Mouse (Mus musculus): Measurements from ENCODE around the gene Cenpf. TPM values are rescaled to one million over a fixed set of nuclear protein-coding genes. Genes with fewer than 3 reads are reported as not detected.

Gene Cenpf
- polyA plus RNA-seq, 1 experiment from 2014 or later, result 49.8 TPM

- no peak overlapping the region for H3K27ac ChIP-seq (ENCODE audit: low read length)
- no peak overlapping the region for H3K9ac ChIP-seq (ENCODE audit: low read depth, low read length)
- H3K4me1 ChIP-seq (ENCODE audit: control insufficient read depth, low read depth, low read length), result no peaks in the 10 kb centered on the region
- no peak for ATAC-seq (ENCODE audit: low read depth)
- H3K4me2 ChIP-seq (ENCODE audit: low read depth, low read length), result no peak overlapping the region
- no peaks in the 10 kb centered on the region for H3K36me3 ChIP-seq (ENCODE audit: control insufficient read depth, insufficient read depth)
- 46% methylated on average over 5 of the region's 5 CpGs for WGBS (ENCODE audit: insufficient replicate concordance)
- no peaks in the 10 kb centered on the region for H3K27me3 ChIP-seq (ENCODE audit: control insufficient read depth, insufficient read depth, low read depth, low read length)
- no peaks in the 10 kb centered on the region for H3K9me3 ChIP-seq (replicated peaks; ENCODE audit: control insufficient read depth, low read length)
- no peak overlapping the region for H3K4me3 ChIP-seq (ENCODE audit: low read depth, low read length)
Observed at GRCm38 (mm10) chr1:189718600-189718999, 30.7 kb upstream of the Cenpf start.

DNA sequence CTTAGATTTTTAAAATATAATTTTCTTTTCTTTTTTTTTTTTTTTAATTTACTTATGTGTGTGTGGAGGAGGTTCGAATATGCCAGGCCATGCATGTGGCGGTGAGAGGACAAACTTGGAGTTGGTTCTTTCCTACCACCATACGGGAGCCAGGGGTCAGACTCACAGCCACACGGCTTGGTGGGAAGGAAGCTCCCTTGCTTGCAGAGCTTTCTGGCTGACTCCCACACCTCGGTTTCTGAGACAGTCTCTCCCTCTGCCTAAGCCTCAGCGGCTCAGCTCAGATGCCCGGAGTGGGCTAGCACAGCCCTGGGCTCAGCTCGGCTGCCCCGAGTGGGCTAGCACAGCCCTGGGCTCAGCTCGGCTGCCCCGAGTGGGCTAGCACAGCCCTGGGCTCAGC is 29.7 kb upstream of the Cenpf start:
- 76% methylated on average over 9 of the region's 11 CpGs for WGBS (ENCODE audit: insufficient replicate concordance)
- H3K4me1 ChIP-seq (ENCODE audit: control insufficient read depth, low read depth, low read length), result no peaks in the 10 kb centered on the region
- no peak overlapping the region for H3K9ac ChIP-seq (ENCODE audit: low read depth, low read length)
- no peaks in the 10 kb centered on the region for H3K9me3 ChIP-seq (replicated peaks; ENCODE audit: control insufficient read depth, low read length)
- ATAC-seq (ENCODE audit: low read depth), result no peak
- no peaks in the 10 kb centered on the region for H3K27me3 ChIP-seq (ENCODE audit: control insufficient read depth, insufficient read depth, low read depth, low read length)
- no peak overlapping the region for H3K27ac ChIP-seq (ENCODE audit: low read length)
- H3K4me3 ChIP-seq (ENCODE audit: low read depth, low read length), result no peak overlapping the region
- no peaks in the 10 kb centered on the region for H3K36me3 ChIP-seq (ENCODE audit: control insufficient read depth, insufficient read depth)
- no peak overlapping the region for H3K4me2 ChIP-seq (ENCODE audit: low read depth, low read length)

GRCm38 (mm10) chr1:189715915-189716797 is 28.3 kb upstream of the Cenpf start:
- no peak overlapping the region for H3K4me2 ChIP-seq (ENCODE audit: low read depth, low read length)
- H3K27ac ChIP-seq (ENCODE audit: low read length), result no peak overlapping the region
- H3K9ac ChIP-seq (ENCODE audit: low read depth, low read length), result no peak overlapping the region
- H3K27me3 ChIP-seq (ENCODE audit: control insufficient read depth, insufficient read depth, low read depth, low read length), result no peaks in the 10 kb centered on the region
- no peaks in the 10 kb centered on the region for H3K36me3 ChIP-seq (ENCODE audit: control insufficient read depth, insufficient read depth)
- WGBS (ENCODE audit: insufficient replicate concordance), result 37% methylated on average over 19 of the region's 19 CpGs
- H3K4me3 ChIP-seq (ENCODE audit: low read depth, low read length), result no peak overlapping the region
- no peaks in the 10 kb centered on the region for H3K4me1 ChIP-seq (ENCODE audit: control insufficient read depth, low read depth, low read length)
- no peak for ATAC-seq (ENCODE audit: low read depth)
- no peaks in the 10 kb centered on the region for H3K9me3 ChIP-seq (replicated peaks; ENCODE audit: control insufficient read depth, low read length)

DNA sequence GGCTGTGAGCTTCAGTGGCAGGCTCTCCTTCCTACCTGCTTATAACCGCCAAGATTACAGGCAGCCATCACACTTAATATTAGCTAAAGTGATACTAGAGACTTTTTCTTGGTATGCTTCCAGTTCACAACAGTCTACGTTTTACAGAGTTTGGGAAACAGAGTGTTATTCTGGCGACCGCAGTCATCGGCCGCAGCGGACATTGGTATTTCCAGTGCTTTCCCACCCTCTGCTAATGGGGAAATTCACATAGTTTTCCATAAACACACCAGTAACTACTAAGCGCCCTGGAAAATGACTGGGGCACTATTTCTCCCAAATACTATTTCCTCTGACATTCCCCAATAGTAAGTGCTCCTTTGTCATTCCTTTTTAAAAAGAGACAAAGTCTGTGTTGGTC is 21.1 kb upstream of the Cenpf start:
- Histone ChIP-seq H3K36me3 (ENCODE audit: control insufficient read depth, insufficient read depth) (no peaks in the 10 kb centered on the region), H3K27ac (ENCODE audit: low read length) (no peak overlapping the region)

DNA sequence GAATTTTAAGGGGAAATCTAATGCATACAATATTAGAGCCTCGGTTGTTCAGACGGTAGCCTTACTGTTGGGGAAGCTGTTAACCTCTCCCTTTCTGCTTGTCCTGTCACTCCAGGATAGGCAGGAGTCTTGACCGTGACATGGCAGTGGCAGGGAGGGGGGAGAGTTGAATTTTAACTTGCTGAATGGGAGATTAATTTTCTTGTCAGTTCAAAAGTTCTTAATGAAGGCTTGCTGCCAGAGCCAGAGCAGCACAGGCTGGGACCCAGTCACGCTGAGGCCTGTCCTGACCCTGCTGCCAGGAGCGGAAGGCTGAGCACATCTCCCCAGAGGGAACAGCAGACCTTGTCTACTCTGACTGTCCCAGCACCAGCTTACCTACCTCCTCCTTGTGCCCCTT is 19.5 kb upstream of the Cenpf start:
- Histone ChIP-seq H3K4me1 (ENCODE audit: control insufficient read depth, low read depth, low read length) (no peaks in the 10 kb centered on the region), H3K4me3 (ENCODE audit: low read depth, low read length) (no peak overlapping the region), H3K4me2 (ENCODE audit: low read depth, low read length) (no peak overlapping the region), H3K9ac (ENCODE audit: low read depth, low read length) (no peak overlapping the region), H3K36me3 (ENCODE audit: control insufficient read depth, insufficient read depth) (no peaks in the 10 kb centered on the region), H3K27me3 (ENCODE audit: control insufficient read depth, insufficient read depth, low read depth, low read length) (no peaks in the 10 kb centered on the region), H3K9me3 (replicated peaks; ENCODE audit: control insufficient read depth, low read length) (no peaks in the 10 kb centered on the region), H3K27ac (ENCODE audit: low read length) (no peak overlapping the region)
- no peak for ATAC-seq (ENCODE audit: low read depth)
- WGBS (ENCODE audit: insufficient replicate concordance), result 38% methylated on average over 5 of the region's 5 CpGs

More for the DNA sequence above, 21.1 kb upstream of the Cenpf start:
- 69% methylated on average over 8 of the region's 8 CpGs for WGBS (ENCODE audit: insufficient replicate concordance)
- no peak overlapping the region for H3K4me2 ChIP-seq (ENCODE audit: low read depth, low read length)
- ATAC-seq (ENCODE audit: low read depth), result no peak
- no peak overlapping the region for H3K9ac ChIP-seq (ENCODE audit: low read depth, low read length)
- H3K9me3 ChIP-seq (replicated peaks; ENCODE audit: control insufficient read depth, low read length), result no peaks in the 10 kb centered on the region
- no peak overlapping the region for H3K4me3 ChIP-seq (ENCODE audit: low read depth, low read length)
- no peaks in the 10 kb centered on the region for H3K4me1 ChIP-seq (ENCODE audit: control insufficient read depth, low read depth, low read length)
- H3K27me3 ChIP-seq (ENCODE audit: control insufficient read depth, insufficient read depth, low read depth, low read length), result no peaks in the 10 kb centered on the region

DNA sequence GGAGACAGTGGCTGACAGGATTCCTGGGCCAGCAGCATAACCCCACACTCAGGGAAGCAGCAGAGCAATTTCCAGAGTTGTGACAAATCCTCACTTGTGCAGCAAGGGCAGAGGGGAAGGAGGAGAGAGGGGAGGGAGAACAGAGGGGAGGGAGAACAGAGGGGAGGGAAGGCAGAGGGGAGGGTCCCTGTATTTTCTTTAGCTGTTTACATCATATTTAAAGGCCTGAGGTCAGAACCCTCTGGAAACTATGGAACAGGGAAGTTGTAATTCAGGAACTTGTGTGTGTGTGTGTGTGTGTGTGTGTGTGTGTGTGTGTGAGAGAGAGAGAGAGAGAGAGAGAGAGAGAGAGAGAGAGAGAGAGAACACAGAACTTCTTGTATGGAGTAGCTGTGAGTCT is 19.1 kb upstream of the Cenpf start:
- no peak overlapping the region for H3K27ac ChIP-seq (ENCODE audit: low read length)
- no peaks in the 10 kb centered on the region for H3K4me1 ChIP-seq (ENCODE audit: control insufficient read depth, low read depth, low read length)
- no peak overlapping the region for H3K4me2 ChIP-seq (ENCODE audit: low read depth, low read length)
- H3K4me3 ChIP-seq (ENCODE audit: low read depth, low read length), result no peak overlapping the region
- no peak for ATAC-seq (ENCODE audit: low read depth)
- no peaks in the 10 kb centered on the region for H3K27me3 ChIP-seq (ENCODE audit: control insufficient read depth, insufficient read depth, low read depth, low read length)
- no peaks in the 10 kb centered on the region for H3K9me3 ChIP-seq (replicated peaks; ENCODE audit: control insufficient read depth, low read length)
- H3K9ac ChIP-seq (ENCODE audit: low read depth, low read length), result no peak overlapping the region
- H3K36me3 ChIP-seq (ENCODE audit: control insufficient read depth, insufficient read depth), result no peaks in the 10 kb centered on the region

DNA sequence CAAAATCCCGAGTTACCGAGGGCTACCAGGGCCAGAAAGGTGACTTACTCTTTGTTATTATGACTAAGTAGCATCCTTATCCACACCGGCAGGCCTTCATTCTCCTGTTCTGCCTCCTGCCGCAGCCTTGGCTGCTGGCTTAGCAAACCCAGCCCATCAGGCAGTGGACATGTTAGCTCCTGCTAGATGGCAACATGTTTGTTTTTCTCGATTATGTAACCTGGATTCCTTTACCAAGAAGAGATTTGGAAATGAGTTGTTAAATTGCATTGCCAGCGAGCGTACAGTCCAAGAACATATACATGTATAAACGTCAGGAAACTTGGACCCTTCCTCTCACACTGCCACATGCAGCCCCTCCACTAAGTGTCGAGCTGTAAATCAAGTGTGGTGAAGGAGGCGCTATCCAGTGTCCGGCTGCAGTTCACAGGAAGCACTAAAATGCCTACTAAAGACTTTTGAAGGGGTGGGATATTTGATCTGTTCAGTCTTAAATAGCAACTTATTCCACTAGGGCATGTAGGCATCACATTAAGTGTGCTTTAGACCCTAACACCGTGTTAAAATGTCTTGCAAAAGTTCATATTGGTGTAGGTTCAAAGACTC is 18.3 kb upstream of the Cenpf start:
- WGBS (ENCODE audit: insufficient replicate concordance), result 53% methylated on average over 12 of the region's 12 CpGs
- Histone ChIP-seq H3K36me3 (ENCODE audit: control insufficient read depth, insufficient read depth) (no peaks in the 10 kb centered on the region), H3K27ac (ENCODE audit: low read length) (no peak overlapping the region), H3K27me3 (ENCODE audit: control insufficient read depth, insufficient read depth, low read depth, low read length) (no peaks in the 10 kb centered on the region), H3K4me2 (ENCODE audit: low read depth, low read length) (no peak overlapping the region), H3K4me3 (ENCODE audit: low read depth, low read length) (no peak overlapping the region), H3K9me3 (replicated peaks; ENCODE audit: control insufficient read depth, low read length) (no peaks in the 10 kb centered on the region), H3K9ac (ENCODE audit: low read depth, low read length) (no peak overlapping the region), H3K4me1 (ENCODE audit: control insufficient read depth, low read depth, low read length) (no peaks in the 10 kb centered on the region)
- ATAC-seq (ENCODE audit: low read depth), result no peak

DNA sequence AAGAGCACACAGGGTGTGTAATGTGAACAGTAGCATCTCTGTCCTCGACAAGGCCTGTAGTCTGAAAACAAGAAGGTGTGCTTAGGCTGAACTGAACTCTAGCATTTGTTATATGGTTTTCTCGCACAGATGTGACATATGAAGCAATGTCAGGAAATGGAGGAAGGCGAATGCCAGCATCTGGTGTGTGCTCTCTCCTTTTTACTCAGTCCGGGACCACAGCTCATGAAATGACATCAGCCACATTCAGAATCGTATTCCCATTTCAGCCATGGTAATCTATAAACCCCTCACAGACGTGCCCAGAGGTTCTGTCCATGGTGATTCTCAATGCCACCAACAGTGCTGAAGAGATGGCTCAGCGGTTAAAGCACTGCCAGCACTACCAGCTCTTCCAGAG is 15.7 kb upstream of the Cenpf start:
- Histone ChIP-seq H3K4me2 (ENCODE audit: low read depth, low read length) (no peak overlapping the region), H3K4me3 (ENCODE audit: low read depth, low read length) (no peak overlapping the region), H3K27me3 (ENCODE audit: control insufficient read depth, insufficient read depth, low read depth, low read length) (no peaks in the 10 kb centered on the region), H3K36me3 (ENCODE audit: control insufficient read depth, insufficient read depth) (no peaks in the 10 kb centered on the region), H3K4me1 (ENCODE audit: control insufficient read depth, low read depth, low read length) (no peaks in the 10 kb centered on the region), H3K9me3 (replicated peaks; ENCODE audit: control insufficient read depth, low read length) (no peaks in the 10 kb centered on the region), H3K9ac (ENCODE audit: low read depth, low read length) (no peak overlapping the region), H3K27ac (ENCODE audit: low read length) (no peak overlapping the region)
- no peak for ATAC-seq (ENCODE audit: low read depth)
- 50% methylated on average over 7 of the region's 7 CpGs for WGBS (ENCODE audit: insufficient replicate concordance)

DNA sequence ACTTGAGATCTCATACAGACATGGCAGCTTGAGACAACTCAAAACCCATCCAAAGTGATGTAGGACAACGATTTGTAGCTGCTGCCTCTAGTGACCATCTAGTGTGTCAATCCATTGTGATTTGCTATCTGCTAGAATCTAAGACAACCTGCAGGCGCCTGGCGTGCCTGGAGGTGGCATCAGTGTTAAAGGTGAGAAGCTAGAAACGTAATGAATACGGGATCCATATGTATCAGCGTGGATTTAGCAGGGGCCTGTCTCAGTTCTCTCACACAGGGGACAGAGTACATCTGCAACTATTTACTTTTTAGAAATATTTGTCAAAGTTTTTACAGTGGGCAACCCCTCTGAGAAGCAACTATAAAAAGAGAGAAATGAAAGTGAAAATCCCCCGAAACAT is 15.3 kb upstream of the Cenpf start:
- 49% methylated on average over 7 of the region's 7 CpGs for WGBS (ENCODE audit: insufficient replicate concordance)
- Histone ChIP-seq H3K4me2 (ENCODE audit: low read depth, low read length) (no peak overlapping the region), H3K27me3 (ENCODE audit: control insufficient read depth, insufficient read depth, low read depth, low read length) (no peaks in the 10 kb centered on the region), H3K9ac (ENCODE audit: low read depth, low read length) (no peak overlapping the region), H3K27ac (ENCODE audit: low read length) (no peak overlapping the region), H3K36me3 (ENCODE audit: control insufficient read depth, insufficient read depth) (no peaks in the 10 kb centered on the region), H3K4me3 (ENCODE audit: low read depth, low read length) (no peak overlapping the region), H3K9me3 (replicated peaks; ENCODE audit: control insufficient read depth, low read length) (no peaks in the 10 kb centered on the region), H3K4me1 (ENCODE audit: control insufficient read depth, low read depth, low read length) (no peaks in the 10 kb centered on the region)
- no peak for ATAC-seq (ENCODE audit: low read depth)

All from liver, embryonic 16.5 days (tissue).